Mouse (Mus musculus): ENCODE results near the gene Gm14180. TPM values are rescaled to one million over a fixed set of nuclear protein-coding genes. Genes with fewer than 3 reads are reported as not detected.
"Not testable (repeated sequence)": the region's sequence is repeated elsewhere in the genome, so short reads cannot be mapped to it uniquely, and the experiment has no call there.

The Gm14180 gene
- total and polyA plus RNA-seq, 3 experiments = not detected

GRCm38 (mm10) chr11:99743985-99744384 is 9.9 kb upstream of the Gm14180 start:
- no peaks in the 10 kb centered on the region for H3K4me1 ChIP-seq (ENCODE audit: control insufficient read depth, insufficient read depth, low read length)
- no peak overlapping the region for H3K9ac ChIP-seq (ENCODE audit: low read depth, low read length)
- H3K27me3 ChIP-seq (ENCODE audit: control insufficient read depth, insufficient read depth, low read length) = no peaks in the 10 kb centered on the region; the same call in 1 of the 2 replicates
- no peak for TF ChIP-seq EP300 (IDR thresholded peaks at IDR 0.05; ENCODE audit: insufficient read depth, low read depth, low read length)
- TF ChIP-seq POLR2A (IDR thresholded peaks at IDR 0.05; ENCODE audit: insufficient read depth, low read depth, low read length) = no peak
- no peak for TF ChIP-seq CTCF (IDR thresholded peaks at IDR 0.05)
- no peak for DNase-seq
- no peaks in the 10 kb centered on the region for H3K79me2 ChIP-seq (replicated peaks; ENCODE audit: control insufficient read depth, insufficient read depth, low read length)
- intact Hi-C loops (cut with DNase I) = no loop called here
- no peak overlapping the region for H3K27ac ChIP-seq
- H3K4me3 ChIP-seq = no peak overlapping the region
- no peaks in the 10 kb centered on the region for H3K36me3 ChIP-seq (ENCODE audit: control insufficient read depth, insufficient read depth, low read length)
- 39% methylated on average over 3 of the region's 3 CpGs for WGBS

GRCm38 (mm10) chr11:99724061-99724460 is 10.0 kb downstream of the Gm14180 start:
- intact Hi-C loops (cut with DNase I) = no loop called here
- TF ChIP-seq CTCF (IDR thresholded peaks at IDR 0.05) (no peak), EP300 (IDR thresholded peaks at IDR 0.05; ENCODE audit: insufficient read depth, low read depth, low read length) (no peak), POLR2A (IDR thresholded peaks at IDR 0.05; ENCODE audit: insufficient read depth, low read depth, low read length) (no peak)
- no peak for DNase-seq
- H3K27me3 ChIP-seq (ENCODE audit: control insufficient read depth, insufficient read depth, low read length) = no peaks in the 10 kb centered on the region
- no peaks in the 10 kb centered on the region for H3K36me3 ChIP-seq (ENCODE audit: control insufficient read depth, insufficient read depth, low read length)
- H3K9ac ChIP-seq (ENCODE audit: low read depth, low read length) = no peak overlapping the region
- H3K79me2 ChIP-seq (replicated peaks; ENCODE audit: control insufficient read depth, insufficient read depth, low read length) = no peaks in the 10 kb centered on the region
- no peak overlapping the region for H3K27ac ChIP-seq
- no peak overlapping the region for H3K4me3 ChIP-seq
- WGBS = 64% methylated on average over 2 of the region's 2 CpGs
- H3K4me1 ChIP-seq (ENCODE audit: control insufficient read depth, insufficient read depth, low read length) = no peaks in the 10 kb centered on the region

GRCm38 (mm10) chr11:99718759-99719158 is 15.3 kb downstream of the Gm14180 start:
- H3K79me2 ChIP-seq (replicated peaks; ENCODE audit: control insufficient read depth, insufficient read depth, low read length) = no peaks in the 10 kb centered on the region
- TF ChIP-seq POLR2A (IDR thresholded peaks at IDR 0.05; ENCODE audit: insufficient read depth, low read depth, low read length) (no peak), EP300 (IDR thresholded peaks at IDR 0.05; ENCODE audit: insufficient read depth, low read depth, low read length) (no peak), CTCF (IDR thresholded peaks at IDR 0.05) (no peak)
- no peak for DNase-seq
- WGBS = 89% methylated on average over 1 of the region's 1 CpGs
- no peak overlapping the region for H3K4me3 ChIP-seq
- intact Hi-C loops (cut with DNase I) = no loop called here
- no peaks in the 10 kb centered on the region for H3K4me1 ChIP-seq (ENCODE audit: control insufficient read depth, insufficient read depth, low read length)
- no peaks in the 10 kb centered on the region for H3K27me3 ChIP-seq (ENCODE audit: control insufficient read depth, insufficient read depth, low read length)
- H3K27ac ChIP-seq = no peak overlapping the region
- no peak overlapping the region for H3K9ac ChIP-seq (ENCODE audit: low read depth, low read length)
- no peaks in the 10 kb centered on the region for H3K36me3 ChIP-seq (ENCODE audit: control insufficient read depth, insufficient read depth, low read length)

- Histone ChIP-seq H3K36me3 (ENCODE audit: control insufficient read depth, insufficient read depth, low read length) (no peaks in the 10 kb centered on the region), H3K27me3 (ENCODE audit: control insufficient read depth, insufficient read depth, low read length) (no peaks in the 10 kb centered on the region), H3K79me2 (replicated peaks; ENCODE audit: control insufficient read depth, insufficient read depth, low read length) (no peaks in the 10 kb centered on the region), H3K4me3 (no peak within 1 kb of the TSS), H3K4me1 (ENCODE audit: control insufficient read depth, insufficient read depth, low read length) (no peaks in the 10 kb centered on the region), H3K9ac (ENCODE audit: low read depth, low read length) (no peak within 1 kb of the TSS), H3K27ac (no peak within 1 kb of the TSS)
- 83% methylated on average over 1 of the region's 1 CpGs for WGBS
- intact Hi-C loops (cut with DNase I) = no loop called here
- no peak for TF ChIP-seq EP300 (IDR thresholded peaks at IDR 0.05; ENCODE audit: insufficient read depth, low read depth, low read length)
- TF ChIP-seq CTCF (IDR thresholded peaks at IDR 0.05) = no peak
- TF ChIP-seq POLR2A (IDR thresholded peaks at IDR 0.05; ENCODE audit: insufficient read depth, low read depth, low read length) = no peak
- DNase-seq = no peak
Observed at GRCm38 (mm10) chr11:99690463-99690862, 43.6 kb downstream of the Gm14180 start, which contains the start of gene Gm14190. TSS of gene Gm14190 (minus strand) at chr11:99690740.

- H3K36me3 ChIP-seq (ENCODE audit: control insufficient read depth, insufficient read depth, low read length); H3K4me3 ChIP-seq; H3K9ac ChIP-seq (ENCODE audit: low read depth, low read length); H3K27ac ChIP-seq; DNase-seq; H3K27me3 ChIP-seq (ENCODE audit: control insufficient read depth, insufficient read depth, low read length); H3K79me2 ChIP-seq (replicated peaks; ENCODE audit: control insufficient read depth, insufficient read depth, low read length); intact Hi-C loops (cut with DNase I); H3K4me1 ChIP-seq (ENCODE audit: control insufficient read depth, insufficient read depth, low read length): not testable (repeated sequence)
- WGBS = 57% methylated on average over 1 of the region's 1 CpGs
Observed at GRCm38 (mm10) chr11:99685235-99685634, 48.9 kb downstream of the Gm14180 start.

Other genes with a start within 250 kb of the Gm14180 start
Only the 30 nearest of the 41 such genes appear.
- gene Krtap3-1, start 167.7 kb downstream of the Gm14180 start, total RNA-seq (2021) = not detected
- not detected in 2 replicates for gene Krtap3-1, start 167.7 kb downstream of the Gm14180 start, polyA plus RNA-seq (2012; rRNA removed)
- gene Krtap1-5, start 153.3 kb downstream of the Gm14180 start, total RNA-seq (2021) = not detected
- not detected in 2 replicates for gene Krtap1-5, start 153.3 kb downstream of the Gm14180 start, polyA plus RNA-seq (2012; rRNA removed)
- gene Krtap1-4, start 150.6 kb downstream of the Gm14180 start, total RNA-seq (2021) = not detected
- gene Krtap1-4, start 150.6 kb downstream of the Gm14180 start, polyA plus RNA-seq (2012; rRNA removed) = not detected in 2 replicates
- not detected for gene Krtap1-3, start 143.0 kb downstream of the Gm14180 start, total RNA-seq (2021)
- not detected in 2 replicates for gene Krtap1-3, start 143.0 kb downstream of the Gm14180 start, polyA plus RNA-seq (2012; rRNA removed)
- not detected for gene Krtap9-3, start 136.2 kb downstream of the Gm14180 start, total RNA-seq (2021)
- not detected in 2 replicates for gene Krtap9-3, start 136.2 kb downstream of the Gm14180 start, polyA plus RNA-seq (2012; rRNA removed)
- gene Gm11938, start 131.0 kb downstream of the Gm14180 start, total RNA-seq (2021) = not detected
- gene Gm11938, start 131.0 kb downstream of the Gm14180 start, polyA plus RNA-seq (2012; rRNA removed) = not detected in 2 replicates
- not detected for gene Gm11937, start 124.1 kb downstream of the Gm14180 start, total RNA-seq (2021)
- gene Gm11937, start 124.1 kb downstream of the Gm14180 start, polyA plus RNA-seq (2012; rRNA removed) = not detected in 2 replicates
- not detected for gene Krtap2-4, start 119.4 kb downstream of the Gm14180 start, total RNA-seq (2021)
- not detected in 2 replicates for gene Krtap2-4, start 119.4 kb downstream of the Gm14180 start, polyA plus RNA-seq (2012; rRNA removed)
- gene Gm11562, start 113.9 kb downstream of the Gm14180 start, total RNA-seq (2021) = not detected
- not detected in 2 replicates for gene Gm11562, start 113.9 kb downstream of the Gm14180 start, polyA plus RNA-seq (2012; rRNA removed)
- not detected for gene Krtap4-1, start 106.1 kb downstream of the Gm14180 start, total RNA-seq (2021)
- gene Krtap4-1, start 106.1 kb downstream of the Gm14180 start, polyA plus RNA-seq (2012; rRNA removed) = not detected in 2 replicates
- gene Krtap4-2, start 99.2 kb downstream of the Gm14180 start, total RNA-seq (2021) = not detected
- not detected in 2 replicates for gene Krtap4-2, start 99.2 kb downstream of the Gm14180 start, polyA plus RNA-seq (2012; rRNA removed)
- gene Krtap4-7, start 90.2 kb downstream of the Gm14180 start, total RNA-seq (2021) = not detected
- not detected in 2 replicates for gene Krtap4-7, start 90.2 kb downstream of the Gm14180 start, polyA plus RNA-seq (2012; rRNA removed)
- gene Gm11555, start 84.1 kb downstream of the Gm14180 start, total RNA-seq (2021) = not detected
- not detected in 2 replicates for gene Gm11555, start 84.1 kb downstream of the Gm14180 start, polyA plus RNA-seq (2012; rRNA removed)
- gene Gm11563, start 75.3 kb downstream of the Gm14180 start, total RNA-seq (2021) = not detected
- gene Gm11563, start 75.3 kb downstream of the Gm14180 start, polyA plus RNA-seq (2012; rRNA removed) = not detected in 2 replicates
- gene Krtap4-6, start 68.3 kb downstream of the Gm14180 start, total RNA-seq (2021) = not detected
- not detected in 2 replicates for gene Krtap4-6, start 68.3 kb downstream of the Gm14180 start, polyA plus RNA-seq (2012; rRNA removed)
- not detected for gene Gm14190, start 43.5 kb downstream of the Gm14180 start, total RNA-seq (2021)
- not detected in 2 replicates for gene Gm14190, start 43.5 kb downstream of the Gm14180 start, polyA plus RNA-seq (2012; rRNA removed)
- not detected for gene Gm11595, start 38.6 kb upstream of the Gm14180 start, total RNA-seq (2021)
- gene Gm11595, start 38.6 kb upstream of the Gm14180 start, polyA plus RNA-seq (2012; rRNA removed) = not detected in 2 replicates
- not detected for gene Krtap4-8, start 46.4 kb upstream of the Gm14180 start, total RNA-seq (2021)
- gene Krtap4-8, start 46.4 kb upstream of the Gm14180 start, polyA plus RNA-seq (2012; rRNA removed) = not detected in 2 replicates
- gene Krtap4-9, start 50.9 kb upstream of the Gm14180 start, total RNA-seq (2021) = not detected
- gene Krtap4-9, start 50.9 kb upstream of the Gm14180 start, polyA plus RNA-seq (2012; rRNA removed) = not detected in 2 replicates
- gene Gm11596, start 59.2 kb upstream of the Gm14180 start, total RNA-seq (2021) = not detected
- not detected in 2 replicates for gene Gm11596, start 59.2 kb upstream of the Gm14180 start, polyA plus RNA-seq (2012; rRNA removed)
- not detected for gene Gm11569, start 64.6 kb upstream of the Gm14180 start, total RNA-seq (2021)
- not detected in 2 replicates for gene Gm11569, start 64.6 kb upstream of the Gm14180 start, polyA plus RNA-seq (2012; rRNA removed)
- gene Gm11554, start 70.2 kb upstream of the Gm14180 start, total RNA-seq (2021) = not detected
- gene Gm11554, start 70.2 kb upstream of the Gm14180 start, polyA plus RNA-seq (2012; rRNA removed) = not detected in 2 replicates
- not detected for gene Krtap4-13, start 75.6 kb upstream of the Gm14180 start, total RNA-seq (2021)
- gene Krtap4-13, start 75.6 kb upstream of the Gm14180 start, polyA plus RNA-seq (2012; rRNA removed) = not detected in 2 replicates
- gene Gm11564, start 81.4 kb upstream of the Gm14180 start, total RNA-seq (2021) = not detected
- gene Gm11564, start 81.4 kb upstream of the Gm14180 start, polyA plus RNA-seq (2012; rRNA removed) = not detected in 2 replicates
- gene 2300003K06Rik, start 103.8 kb upstream of the Gm14180 start, total RNA-seq (2021) = not detected
- gene 2300003K06Rik, start 103.8 kb upstream of the Gm14180 start, polyA plus RNA-seq (2012; rRNA removed) = not detected in 2 replicates
- gene Krtap4-16, start 117.3 kb upstream of the Gm14180 start, total RNA-seq (2021) = not detected
- gene Krtap4-16, start 117.3 kb upstream of the Gm14180 start, polyA plus RNA-seq (2012; rRNA removed) = not detected in 2 replicates
- gene Gm11568, start 123.6 kb upstream of the Gm14180 start, total RNA-seq (2021) = not detected
- gene Gm11568, start 123.6 kb upstream of the Gm14180 start, polyA plus RNA-seq (2012; rRNA removed) = not detected in 2 replicates
- gene Gm11559, start 130.2 kb upstream of the Gm14180 start, total RNA-seq (2021) = not detected
- not detected in 2 replicates for gene Gm11559, start 130.2 kb upstream of the Gm14180 start, polyA plus RNA-seq (2012; rRNA removed)
- gene Krtap9-1, start 139.1 kb upstream of the Gm14180 start, total RNA-seq (2021) = not detected
- gene Krtap9-1, start 139.1 kb upstream of the Gm14180 start, polyA plus RNA-seq (2012; rRNA removed) = not detected in 2 replicates
- not detected for gene Gm11567, start 144.9 kb upstream of the Gm14180 start, total RNA-seq (2021)
- gene Gm11567, start 144.9 kb upstream of the Gm14180 start, polyA plus RNA-seq (2012; rRNA removed) = not detected in 2 replicates